Comparison of ENCODE assay signal across 8 mouse cellular contexts in genomic region chr1:170996753-170997152, GRCm38 (mm10). TPM values are rescaled to one million over a fixed set of nuclear protein-coding genes. Genes with fewer than 3 reads are reported as not detected.
DNase-seq lines count a peak whose midpoint lies in the region; ATAC-seq and TF ChIP-seq lines count a peak whose summit lies in the region.
"Had no signal": no experiment of that assay in that cellular context is flagged by ENCODE, and none has a peak within 500 bp of the region (broad histone marks: within the 10 kb centered on the region; RNA-seq: fewer than 3 reads in every experiment).

No protein-coding gene starts in this region.

- TF ChIP-seq POLR2A in bone marrow macrophage, adult 2 months (IDR thresholded peaks at IDR 0.05; ENCODE audit: borderline replicate concordance, low read depth, low read length): no peak

- peak; percentile 38 to 47 for DNase-seq in urinary bladder, adult 18-20 months (ENCODE audit: low spot score in 2 of 2)
- DNase-seq in urinary bladder, postnatal 10 days (ENCODE audit: low spot score): no peak
- peak; percentile 78 for DNase-seq in kidney, adult 9 months
- peak; percentile 68 for DNase-seq in liver, postnatal 0 days
- peak; percentile 43 for DNase-seq in right cerebral cortex, adult 18-20 months

- H3K4me2 ChIP-seq in liver, postnatal 0 days (ENCODE audit: low read depth, low read length): no peak overlapping the region
- H3K4me2 ChIP-seq: hindbrain, embryonic 15.5 days had no signal

- TF ChIP-seq EP300 in liver, postnatal 0 days (IDR thresholded peaks at IDR 0.05; ENCODE audit: low read depth): no peak

- H3K9me3 ChIP-seq in liver, postnatal 0 days (ENCODE audit: low read length): no peaks in the 10 kb centered on the region
- H3K9me3 ChIP-seq: hindbrain, embryonic 15.5 days had no signal

- H3K27me3 ChIP-seq in liver, postnatal 0 days (ENCODE audit: insufficient read depth, low read length): no peaks in the 10 kb centered on the region
- H3K27me3 ChIP-seq: hindbrain, embryonic 15.5 days had no signal

- peak; percentile 63 for TF ChIP-seq CTCF in bone marrow macrophage, adult 2 months (IDR thresholded peaks at IDR 0.05; ENCODE audit: low read depth, low read length)
- TF ChIP-seq CTCF in liver, postnatal 0 days (IDR thresholded peaks at IDR 0.05; ENCODE audit: low read depth): peak; percentile 88

- H3K36me3 ChIP-seq in liver, postnatal 0 days (replicated peaks; ENCODE audit: insufficient read depth, low read length): no peaks in the 10 kb centered on the region
- H3K36me3 ChIP-seq: hindbrain, embryonic 15.5 days had no signal

- no peak overlapping the region for H3K9ac ChIP-seq in liver, postnatal 0 days (replicated peaks)
- H3K9ac ChIP-seq: hindbrain, embryonic 15.5 days had no signal

- H3K4me3 ChIP-seq in bone marrow macrophage, adult 2 months (ENCODE audit: insufficient read depth, low read length): no peak overlapping the region
- H3K4me3 ChIP-seq in liver, postnatal 0 days (ENCODE audit: low read depth, low read length): no peak overlapping the region
- H3K4me3 ChIP-seq: hindbrain, embryonic 15.5 days had no signal

- peak; percentile 75; the same call in 1 of the 2 replicates for ATAC-seq in erythroblast, adult 5-6 weeks (replicated peaks; ENCODE audit: low FRiP score, poor library complexity, severe bottlenecking)
- no peak for ATAC-seq in liver, postnatal 0 days

- H3K4me1 ChIP-seq in bone marrow macrophage, adult 2 months (ENCODE audit: control insufficient read depth, insufficient read depth, low read length): peaks cover 24% of the 10 kb centered on the region
- H3K4me1 ChIP-seq in liver, postnatal 0 days (ENCODE audit: insufficient read depth): peaks cover 4% of the 10 kb centered on the region
- H3K4me1 ChIP-seq: hindbrain, embryonic 15.5 days had no signal

- WGBS in liver, postnatal 0 days (ENCODE audit: insufficient replicate concordance): 19% methylated on average over 3 of the region's 3 CpGs

- H3K27ac ChIP-seq in bone marrow macrophage, adult 2 months (ENCODE audit: insufficient read depth, low read depth, low read length): peak overlapping the region; percentile 91; the same call in 1 of the 2 replicates
- H3K27ac ChIP-seq in liver, postnatal 0 days (ENCODE audit: low read depth): no peak overlapping the region
- H3K27ac ChIP-seq: hindbrain, embryonic 15.5 days had no signal

RNA-seq across cellular contexts. Expression of gene Fcgr2b, which starts 20.4 kb away (rescaled TPM):
- polyA plus RNA-seq in bone marrow macrophage, adult 2 months (2012; ENCODE audit: insufficient read depth, insufficient read length, missing spikeins): 270 and 276 TPM in 2 replicates
- 38.0 and 43.5 TPM in 2 replicates for total RNA-seq in erythroblast, adult 5-6 weeks (2015; ENCODE audit: low replicate concordance)
- total RNA-seq in erythroblast, adult 5-6 weeks (2017; ENCODE audit: low replicate concordance): 20.1 and 23.1 TPM in 2 replicates
- polyA plus RNA-seq in liver, postnatal 0 days (2015; fragmentation: Nextera tagmentation; extraction: Ambion mirVana): 18.0 and 18.7 TPM in 2 replicates

RNA-seq across cellular contexts. Expression of gene Fcgr4, which starts 22.0 kb away (rescaled TPM):
- 84.3 and 86.6 TPM in 2 replicates for polyA plus RNA-seq in bone marrow macrophage, adult 2 months (2012; ENCODE audit: insufficient read depth, insufficient read length, missing spikeins)
- total RNA-seq in erythroblast, adult 5-6 weeks (2015; ENCODE audit: low replicate concordance): 15.3 and 27.5 TPM in 2 replicates
- 9.3 and 10.6 TPM in 2 replicates for total RNA-seq in erythroblast, adult 5-6 weeks (2017; ENCODE audit: low replicate concordance)
- 9.4 and 9.7 TPM in 2 replicates for polyA plus RNA-seq in liver, postnatal 0 days (2015; fragmentation: Nextera tagmentation; extraction: Ambion mirVana)

Comparison
In these comparisons a context has a peak if more than half of its experiments do, and no peak if none do; other contexts are left out.
1. RNA of gene Fcgr2b, which starts 20.4 kb away (polyA plus RNA-seq): 270 to 276 TPM in bone marrow macrophage, adult 2 months; 18.0 to 18.7 TPM in liver, postnatal 0 days; every median in the first group is over 10 times any median in the second.